Mouse (Mus musculus): ENCODE data around the gene Ihh.
A peak's percentile ranks its signal among the peaks of the same experiment; 100 is the strongest.

The Ihh gene

GRCm38 (mm10) chr1:74947986-74948670 lies 3.3 kb downstream of the Ihh start:
- DNase-seq (ENCODE audit: low spot score in 2 of 2) = no peak

GRCm38 (mm10) chr1:74941651-74942360 lies 9.7 kb downstream of the Ihh start:
- DNase-seq (ENCODE audit: low spot score in 2 of 2) = no peak

GRCm38 (mm10) chr1:74939762-74940161 lies 11.7 kb downstream of the Ihh start:
- DNase-seq (ENCODE audit: low spot score in 2 of 2) = no peak

- no peak for DNase-seq (ENCODE audit: low spot score in 2 of 2)
Measured at GRCm38 (mm10) chr1:74936221-74936830, 15.1 kb downstream of the Ihh start.

- DNase-seq (ENCODE audit: low spot score in 2 of 2) = no peak
Measured at GRCm38 (mm10) chr1:74935402-74935801, 16.1 kb downstream of the Ihh start, which contains the start of gene Cfap65. Gene Cfap65 (minus strand): TSS chr1:74935599.

- DNase-seq (ENCODE audit: low spot score in 2 of 2) = no peak
Measured at GRCm38 (mm10) chr1:74927621-74928296, 23.7 kb downstream of the Ihh start.

- no peak for DNase-seq (ENCODE audit: low spot score in 2 of 2)
Measured at GRCm38 (mm10) chr1:74926721-74927120, 24.8 kb downstream of the Ihh start.

- no peak for DNase-seq (ENCODE audit: low spot score in 2 of 2)
Measured at GRCm38 (mm10) chr1:74924464-74924863, 27.0 kb downstream of the Ihh start.

- DNase-seq (ENCODE audit: low spot score in 2 of 2) = no peak
Measured at GRCm38 (mm10) chr1:74915706-74916105, 35.8 kb downstream of the Ihh start.

- no peak for DNase-seq (ENCODE audit: low spot score in 2 of 2)
Measured at GRCm38 (mm10) chr1:74902191-74902590, 49.3 kb downstream of the Ihh start.

- DNase-seq (ENCODE audit: low spot score in 2 of 2) = peak in 1 of 2 experiments; percentile 63
Measured at GRCm38 (mm10) chr1:74901686-74902085, 49.8 kb downstream of the Ihh start.

GRCm38 (mm10) chr1:74900341-74901285 lies 50.9 kb downstream of the Ihh start:
- no peak for DNase-seq (ENCODE audit: low spot score in 2 of 2)

GRCm38 (mm10) chr1:74898656-74899431 lies 52.6 kb downstream of the Ihh start:
- DNase-seq (ENCODE audit: low spot score in 2 of 2) = no peak

- DNase-seq (ENCODE audit: low spot score in 2 of 2) = no peak
Measured at GRCm38 (mm10) chr1:74897976-74898375, 53.5 kb downstream of the Ihh start.

Data from spleen, postnatal 10 days (tissue).